Comparison of ENCODE assay signal across 32 mouse cellular contexts in the genomic region with DNA sequence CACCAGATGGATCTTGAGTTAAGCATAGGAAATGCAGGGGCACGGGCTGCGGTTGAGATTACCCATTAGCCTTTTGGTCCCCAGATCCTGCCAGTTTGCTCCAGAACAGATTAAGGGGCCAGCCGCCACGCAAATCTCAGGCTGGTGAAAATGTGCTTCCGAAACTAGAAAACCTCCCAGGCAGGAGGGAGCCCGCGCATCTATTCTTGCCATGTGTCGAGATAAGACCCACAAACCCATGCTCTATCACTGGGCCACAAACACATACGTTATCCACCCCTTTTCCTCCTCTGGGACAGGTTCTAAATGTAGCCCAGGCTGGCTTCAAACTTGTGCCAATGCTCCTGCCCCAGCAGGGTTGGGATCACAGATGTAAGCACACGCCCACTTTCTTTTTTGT. TPM values are rescaled to one million over a fixed set of nuclear protein-coding genes. Genes with fewer than 3 reads are reported as not detected.
A peak's percentile ranks its signal among the peaks of the same experiment; 100 is the strongest.
DNase-seq lines count a peak whose midpoint lies in the region; ATAC-seq and TF ChIP-seq lines count a peak whose summit lies in the region.
"Had no signal": no experiment of that assay in that cellular context is flagged by ENCODE, and none has a peak within 500 bp of the region (broad histone marks: within the 10 kb centered on the region; RNA-seq: fewer than 3 reads in every experiment).

No protein-coding gene starts in this region.

- peaks cover 73% of the 10 kb centered on the region for H3K4me1 ChIP-seq in E14TG2a.4 (replicated peaks; ENCODE audit: low read depth, low read length)
- H3K4me1 ChIP-seq in ES-E14 (ENCODE audit: control insufficient read depth in 2 of 2, insufficient read depth in 2 of 2, low read length in 2 of 2, poor library complexity in 1 of 2), result peaks cover 16 to 36% of the 10 kb centered on the region in 2 experiments; a peak in 3 of 4 replicates
- peaks cover 47% of the 10 kb centered on the region for H3K4me1 ChIP-seq in liver, embryonic 16.5 days (ENCODE audit: control insufficient read depth, low read depth, low read length)

- peaks cover 46% of the 10 kb centered on the region for H3K36me3 ChIP-seq in E14TG2a.4 (ENCODE audit: insufficient read depth, low read length)
- peaks cover 15% of the 10 kb centered on the region; the same call in 1 of the 2 replicates for H3K36me3 ChIP-seq in ES-E14 (ENCODE audit: control insufficient read depth, insufficient read depth, low read length, poor library complexity, severe bottlenecking)
- no peaks in the 10 kb centered on the region for H3K36me3 ChIP-seq in liver, embryonic 16.5 days (ENCODE audit: control insufficient read depth, insufficient read depth)
- H3K36me3 ChIP-seq: forebrain, embryonic 15.5 days; neural tube, embryonic 12.5 days had no signal

- DNase-seq in ES-E14 (ENCODE audit: low read depth, low spot score), result no peak
- peak; percentile 65 for DNase-seq in liver
- no peak for DNase-seq in cerebellum, postnatal 4 days (ENCODE audit: low spot score in 2 of 2)
- DNase-seq in kidney, adult 18-20 months, result no peak
- DNase-seq in urinary bladder, postnatal 25 days (ENCODE audit: low spot score), result no peak
- DNase-seq: adrenal gland, adult 2 months; B cell, adult 2 months; cerebellum, adult 18-20 months; cerebellum, postnatal 14 days; embryo, embryonic 11 days; gastrocnemius, postnatal 10 days; heart, postnatal 14 days; left cerebral cortex, postnatal 4 days; midbrain, embryonic 14.5 days; thymus, postnatal 25 days had no signal

- H3K9ac ChIP-seq in ES-E14 (ENCODE audit: insufficient read depth, low read depth, low read length, poor library complexity, severe bottlenecking), result no peak overlapping the region
- no peak overlapping the region for H3K9ac ChIP-seq in liver, embryonic 16.5 days (ENCODE audit: low read depth, low read length)
- H3K9ac ChIP-seq: forebrain, embryonic 15.5 days; heart, embryonic 13.5 days; neural tube, embryonic 12.5 days had no signal

- in situ Hi-C loops in ES-E14 (cut with MboI; ENCODE audit: low sequenced_read_pairs in 2 of 2, unreplicated experiment in 2 of 2), result no loop called here

- no peak for TF ChIP-seq CTCF in E14TG2a.4 (conservative IDR thresholded peaks at IDR 0.05; ENCODE audit: low read length)

- peaks cover 4% of the 10 kb centered on the region; the same call in 1 of the 2 replicates for H3K27me3 ChIP-seq in E14TG2a.4 (ENCODE audit: insufficient read depth, low read length)
- H3K27me3 ChIP-seq in liver, embryonic 16.5 days (ENCODE audit: control insufficient read depth, insufficient read depth, low read depth, low read length), result no peaks in the 10 kb centered on the region
- H3K27me3 ChIP-seq: heart, embryonic 13.5 days; Patski had no signal

- H3K9me3 ChIP-seq in E14TG2a.4 (ENCODE audit: low read length), result no peaks in the 10 kb centered on the region
- H3K9me3 ChIP-seq in ES-E14 (ENCODE audit: control insufficient read depth, insufficient read depth, low read depth, low read length), result no peaks in the 10 kb centered on the region
- H3K9me3 ChIP-seq in liver, embryonic 16.5 days (replicated peaks; ENCODE audit: control insufficient read depth, low read length), result no peaks in the 10 kb centered on the region
- H3K9me3 ChIP-seq: forebrain, embryonic 15.5 days; heart, embryonic 13.5 days; neural tube, embryonic 12.5 days had no signal

- peak; percentile 22; the same call in 1 of the 2 replicates for ATAC-seq in liver, embryonic 16.5 days (ENCODE audit: low read depth)
- ATAC-seq: forebrain, embryonic 15.5 days; hindbrain, postnatal 0 days; intestine, postnatal 0 days; lung, postnatal 0 days; Patski had no signal

- H3K27ac ChIP-seq in ES-E14 (ENCODE audit: insufficient read depth, low read depth, low read length, poor library complexity, severe bottlenecking), result no peak overlapping the region
- no peak overlapping the region for H3K27ac ChIP-seq in liver, embryonic 16.5 days (ENCODE audit: low read length)
- H3K27ac ChIP-seq: forebrain, embryonic 15.5 days; heart, embryonic 13.5 days; hindbrain, postnatal 0 days; kidney, postnatal 0 days; neural tube, embryonic 12.5 days had no signal

- 28% methylated on average over 10 of the region's 10 CpGs for WGBS in liver, embryonic 16.5 days (ENCODE audit: insufficient replicate concordance)

- H3K4me3 ChIP-seq in E14TG2a.4 (replicated peaks; ENCODE audit: low read length) (peak overlapping the region; percentile 69), ES-E14 (ENCODE audit: insufficient read depth in 1 of 2, low read depth in 1 of 2, low read length in 2 of 2, poor library complexity in 1 of 2, severe bottlenecking in 1 of 2) (peak overlapping the region; percentile 16 to 41; a peak in 2 of 4 replicates)
- H3K4me3 ChIP-seq in liver, embryonic 16.5 days (ENCODE audit: low read depth, low read length), result peak overlapping the region; percentile 3; the same call in 1 of the 2 replicates
- H3K4me3 ChIP-seq: forebrain, embryonic 15.5 days; heart, embryonic 13.5 days; neural tube, embryonic 12.5 days had no signal

- H3K4me2 ChIP-seq in liver, embryonic 16.5 days (ENCODE audit: low read depth, low read length), result peak overlapping the region; percentile 44
- H3K4me2 ChIP-seq: forebrain, embryonic 15.5 days; heart, embryonic 13.5 days; neural tube, embryonic 12.5 days had no signal

TF ChIP-seq in ES-E14, 5 proteins besides CTCF, POLR2A, EP300 and RAD21:
- no peak for TF ChIP-seq MAFK (IDR thresholded peaks at IDR 0.05; ENCODE audit: insufficient read depth, low read depth, low read length)
- no peak for TF ChIP-seq ZC3H11A (IDR thresholded peaks at IDR 0.05; ENCODE audit: borderline replicate concordance, low read depth, low read length)
- TF ChIP-seq HCFC1 (IDR thresholded peaks at IDR 0.05; ENCODE audit: borderline replicate concordance, insufficient read depth, low read length), result no peak
- no peak for TF ChIP-seq ZNF384 (IDR thresholded peaks at IDR 0.05; ENCODE audit: low read depth, low read length)
- no peak for TF ChIP-seq CHD2 (IDR thresholded peaks at IDR 0.05; ENCODE audit: low read depth, low read length)

RNA-seq across cellular contexts. Expression of a gene that starts 4.4 kb away (rescaled TPM):
- total RNA-seq in ES-E14 (2012; rRNA removed), result 70.1 and 133 TPM in 2 replicates
- polyA plus RNA-seq in liver, embryonic 16.5 days (2015; fragmentation: Nextera tagmentation; extraction: Ambion mirVana), result 11.1 and 12.0 TPM in 2 replicates

RNA-seq across cellular contexts. Expression of a gene that starts 17.7 kb away (rescaled TPM):
- 1.0 and 1.5 TPM in 2 replicates for total RNA-seq in ES-E14 (2012; rRNA removed)
- polyA plus RNA-seq in liver, embryonic 16.5 days (2015; fragmentation: Nextera tagmentation; extraction: Ambion mirVana), result not detected in 2 replicates
- total RNA-seq: adrenal gland, adult 2 months; adrenal gland, postnatal 4 days; CH12.LX; gastrocnemius, postnatal 10 days; heart, postnatal 14 days; hindbrain, postnatal 0 days; layer of hippocampus, postnatal 10 days; left cerebral cortex, postnatal 4 days; liver, adult 2 months had no signal
- polyA plus RNA-seq: embryonic facial prominence, embryonic 14.5 days; forebrain, embryonic 15.5 days; heart, embryonic 13.5 days; hindbrain, embryonic 11.5 days; hindbrain, postnatal 0 days; intestine, postnatal 0 days; kidney, postnatal 0 days; liver, adult 2 months; lung, postnatal 0 days; midbrain, embryonic 14.5 days; neural tube, embryonic 12.5 days; Patski; stomach, embryonic 14.5 days had no signal

RNA-seq across cellular contexts. Expression of a gene that starts 18.4 kb away (rescaled TPM):
- total RNA-seq in ES-E14 (2012; rRNA removed), result 2.4 and 3.6 TPM in 2 replicates
- 88.0 and 97.1 TPM in 2 replicates for polyA plus RNA-seq in liver, embryonic 16.5 days (2015; fragmentation: Nextera tagmentation; extraction: Ambion mirVana)

RNA-seq across cellular contexts. Expression of a gene that starts 23.3 kb away (rescaled TPM):
- 70.9 and 81.5 TPM in 2 replicates for total RNA-seq in ES-E14 (2012; rRNA removed)
- 34.8 and 40.6 TPM in 2 replicates for polyA plus RNA-seq in liver, embryonic 16.5 days (2015; fragmentation: Nextera tagmentation; extraction: Ambion mirVana)

RNA-seq across cellular contexts. Expression of a gene that starts 27.9 kb away (rescaled TPM):
- total RNA-seq in ES-E14 (2012; rRNA removed), result 3.6 and 5.3 TPM in 2 replicates
- polyA plus RNA-seq in liver, embryonic 16.5 days (2015; fragmentation: Nextera tagmentation; extraction: Ambion mirVana), result 0.22 TPM in 1 of 2 replicates, not detected in the other

Comparison
In these comparisons a context has a peak if more than half of its experiments do, and no peak if none do; other contexts are left out.
1. H3K4me3 ChIP-seq: peak in every context shown above with its lines; median percentile 69 in E14TG2a.4; 28 in ES-E14; 3 in liver, embryonic 16.5 days.